Mouse (Mus musculus): ENCODE data around the gene Hsdl1. TPM values are rescaled to one million over a fixed set of nuclear protein-coding genes. Genes with fewer than 3 reads are reported as not detected.
A peak's percentile ranks its signal among the peaks of the same experiment; 100 is the strongest.

Hsdl1 gene
- polyA plus RNA-seq, 1 experiment from 2014 or later, result 176 TPM

- Histone ChIP-seq H3K4me2 (ENCODE audit: low read depth, low read length) (no peak overlapping the region), H3K27ac (ENCODE audit: low read depth, low read length) (no peak overlapping the region), H3K4me3 (ENCODE audit: low read depth, low read length) (no peak overlapping the region), H3K9me3 (ENCODE audit: control insufficient read depth, low read length) (no peaks in the 10 kb centered on the region), H3K4me1 (ENCODE audit: control insufficient read depth, insufficient read depth, low read length) (no peaks in the 10 kb centered on the region), H3K36me3 (ENCODE audit: control insufficient read depth, insufficient read depth, low read length) (no peaks in the 10 kb centered on the region), H3K27me3 (ENCODE audit: control insufficient read depth, insufficient read depth, low read length) (no peaks in the 10 kb centered on the region), H3K9ac (replicated peaks; ENCODE audit: low read depth, low read length) (no peak overlapping the region)
- WGBS, result 86% methylated on average over 14 of the region's 14 CpGs
- no peak for ATAC-seq (ENCODE audit: low read depth)
Observed at GRCm38 (mm10) chr8:119590348-119590747, 15.4 kb upstream of the Hsdl1 start.

GRCm38 (mm10) chr8:119588844-119589243 lies 13.9 kb upstream of the Hsdl1 start:
- H3K9me3 ChIP-seq (ENCODE audit: control insufficient read depth, low read length), result no peaks in the 10 kb centered on the region
- no peak overlapping the region for H3K4me3 ChIP-seq (ENCODE audit: low read depth, low read length)
- no peaks in the 10 kb centered on the region for H3K27me3 ChIP-seq (ENCODE audit: control insufficient read depth, insufficient read depth, low read length)
- ATAC-seq (ENCODE audit: low read depth), result no peak
- no peak overlapping the region for H3K9ac ChIP-seq (replicated peaks; ENCODE audit: low read depth, low read length)
- no peak overlapping the region for H3K27ac ChIP-seq (ENCODE audit: low read depth, low read length)
- no peak overlapping the region for H3K4me2 ChIP-seq (ENCODE audit: low read depth, low read length)
- H3K36me3 ChIP-seq (ENCODE audit: control insufficient read depth, insufficient read depth, low read length), result no peaks in the 10 kb centered on the region
- WGBS, result 25% methylated on average over 10 of the region's 10 CpGs
- H3K4me1 ChIP-seq (ENCODE audit: control insufficient read depth, insufficient read depth, low read length), result no peaks in the 10 kb centered on the region

- no peaks in the 10 kb centered on the region for H3K27me3 ChIP-seq (ENCODE audit: control insufficient read depth, insufficient read depth, low read length)
- H3K9me3 ChIP-seq (ENCODE audit: control insufficient read depth, low read length), result no peaks in the 10 kb centered on the region
- WGBS, result 66% methylated on average over 4 of the region's 4 CpGs
- no peaks in the 10 kb centered on the region for H3K4me1 ChIP-seq (ENCODE audit: control insufficient read depth, insufficient read depth, low read length)
- no peak overlapping the region for H3K4me3 ChIP-seq (ENCODE audit: low read depth, low read length)
- no peak overlapping the region for H3K4me2 ChIP-seq (ENCODE audit: low read depth, low read length)
- H3K9ac ChIP-seq (replicated peaks; ENCODE audit: low read depth, low read length), result no peak overlapping the region
- ATAC-seq (ENCODE audit: low read depth), result no peak
- H3K36me3 ChIP-seq (ENCODE audit: control insufficient read depth, insufficient read depth, low read length), result no peaks in the 10 kb centered on the region
- H3K27ac ChIP-seq (ENCODE audit: low read depth, low read length), result no peak overlapping the region
Observed at GRCm38 (mm10) chr8:119588321-119588720, 13.3 kb upstream of the Hsdl1 start.

GRCm38 (mm10) chr8:119585901-119586300 lies 10.9 kb upstream of the Hsdl1 start:
- H3K36me3 ChIP-seq (ENCODE audit: control insufficient read depth, insufficient read depth, low read length), result no peaks in the 10 kb centered on the region
- no peak overlapping the region for H3K27ac ChIP-seq (ENCODE audit: low read depth, low read length)
- 0 out of 2 replicates have a peak overlapping the region, but pooled peaks have one; percentile 11 for H3K9ac ChIP-seq (replicated peaks; ENCODE audit: low read depth, low read length)
- peak overlapping the region; percentile 42 for H3K4me2 ChIP-seq (ENCODE audit: low read depth, low read length)
- H3K4me1 ChIP-seq (ENCODE audit: control insufficient read depth, insufficient read depth, low read length), result no peaks in the 10 kb centered on the region
- H3K4me3 ChIP-seq (ENCODE audit: low read depth, low read length), result peak overlapping the region; percentile 20; the same call in 1 of the 2 replicates
- H3K27me3 ChIP-seq (ENCODE audit: control insufficient read depth, insufficient read depth, low read length), result no peaks in the 10 kb centered on the region
- whole genome bisulfite sequencing, result 29% methylated on average over 16 of the region's 24 CpGs
- ATAC-seq (ENCODE audit: low read depth), result no peak
- no peaks in the 10 kb centered on the region for H3K9me3 ChIP-seq (ENCODE audit: control insufficient read depth, low read length)

- WGBS, result 81% methylated on average over 5 of the region's 5 CpGs
Observed at GRCm38 (mm10) chr8:119580441-119581161, 5.6 kb upstream of the Hsdl1 start.

GRCm38 (mm10) chr8:119579096-119579495 lies 4.1 kb upstream of the Hsdl1 start:
- no peaks in the 10 kb centered on the region for H3K9me3 ChIP-seq (ENCODE audit: control insufficient read depth, low read length)
- WGBS, result 34% methylated on average over 13 of the region's 13 CpGs
- no peak overlapping the region for H3K4me3 ChIP-seq (ENCODE audit: low read depth, low read length)
- H3K9ac ChIP-seq (replicated peaks; ENCODE audit: low read depth, low read length), result no peak overlapping the region
- H3K4me1 ChIP-seq (ENCODE audit: control insufficient read depth, insufficient read depth, low read length), result peaks cover 6% of the 10 kb centered on the region; the same call in 1 of the 2 replicates
- H3K27ac ChIP-seq (ENCODE audit: low read depth, low read length), result no peak overlapping the region
- H3K36me3 ChIP-seq (ENCODE audit: control insufficient read depth, insufficient read depth, low read length), result no peaks in the 10 kb centered on the region
- H3K4me2 ChIP-seq (ENCODE audit: low read depth, low read length), result no peak overlapping the region
- no peak for ATAC-seq (ENCODE audit: low read depth)
- no peaks in the 10 kb centered on the region for H3K27me3 ChIP-seq (ENCODE audit: control insufficient read depth, insufficient read depth, low read length)

More at GRCm38 (mm10) chr8:119580441-119581161, 5.6 kb upstream of the Hsdl1 start:
- Histone ChIP-seq H3K9ac (replicated peaks; ENCODE audit: low read depth, low read length) (no peak overlapping the region), H3K27ac (ENCODE audit: low read depth, low read length) (no peak overlapping the region), H3K9me3 (ENCODE audit: control insufficient read depth, low read length) (no peaks in the 10 kb centered on the region), H3K4me1 (ENCODE audit: control insufficient read depth, insufficient read depth, low read length) (peaks cover under 1% of the 10 kb centered on the region; the same call in 1 of the 2 replicates), H3K4me2 (ENCODE audit: low read depth, low read length) (no peak overlapping the region), H3K36me3 (ENCODE audit: control insufficient read depth, insufficient read depth, low read length) (no peaks in the 10 kb centered on the region), H3K4me3 (ENCODE audit: low read depth, low read length) (no peak overlapping the region), H3K27me3 (ENCODE audit: control insufficient read depth, insufficient read depth, low read length) (no peaks in the 10 kb centered on the region)
- ATAC-seq (ENCODE audit: low read depth), result no peak

GRCm38 (mm10) chr8:119575366-119575726 lies 363 bp upstream of the Hsdl1 start:
- 2% methylated on average over 16 of the region's 16 CpGs for WGBS

GRCm38 (mm10) chr8:119572411-119572810 lies 2.6 kb downstream of the Hsdl1 start:
- no peak overlapping the region for H3K27ac ChIP-seq (ENCODE audit: low read depth, low read length)
- no peak overlapping the region for H3K9ac ChIP-seq (replicated peaks; ENCODE audit: low read depth, low read length)
- H3K4me1 ChIP-seq (ENCODE audit: control insufficient read depth, insufficient read depth, low read length), result peaks cover 15% of the 10 kb centered on the region
- no peak overlapping the region for H3K4me2 ChIP-seq (ENCODE audit: low read depth, low read length)
- no peak for ATAC-seq (ENCODE audit: low read depth)
- WGBS, result 90% methylated on average over 4 of the region's 4 CpGs
- no peaks in the 10 kb centered on the region for H3K9me3 ChIP-seq (ENCODE audit: control insufficient read depth, low read length)
- no peak overlapping the region for H3K4me3 ChIP-seq (ENCODE audit: low read depth, low read length)
- H3K27me3 ChIP-seq (ENCODE audit: control insufficient read depth, insufficient read depth, low read length), result no peaks in the 10 kb centered on the region
- no peaks in the 10 kb centered on the region for H3K36me3 ChIP-seq (ENCODE audit: control insufficient read depth, insufficient read depth, low read length)

More at GRCm38 (mm10) chr8:119575366-119575726, 363 bp upstream of the Hsdl1 start:
- Histone ChIP-seq H3K4me3 (ENCODE audit: low read depth, low read length) (peak overlapping the region; percentile 94), H3K36me3 (ENCODE audit: control insufficient read depth, insufficient read depth, low read length) (no peaks in the 10 kb centered on the region), H3K27ac (ENCODE audit: low read depth, low read length) (no peak overlapping the region; the same call in 1 of the 2 replicates), H3K4me2 (ENCODE audit: low read depth, low read length) (peak overlapping the region; percentile 84), H3K27me3 (ENCODE audit: control insufficient read depth, insufficient read depth, low read length) (no peaks in the 10 kb centered on the region), H3K4me1 (ENCODE audit: control insufficient read depth, insufficient read depth, low read length) (peaks cover 15% of the 10 kb centered on the region), H3K9ac (replicated peaks; ENCODE audit: low read depth, low read length) (peak overlapping the region; percentile 82), H3K9me3 (ENCODE audit: control insufficient read depth, low read length) (no peaks in the 10 kb centered on the region)
- no peak for ATAC-seq (ENCODE audit: low read depth)

- Histone ChIP-seq H3K27me3 (ENCODE audit: control insufficient read depth, insufficient read depth, low read length) (no peaks in the 10 kb centered on the region), H3K27ac (ENCODE audit: low read depth, low read length) (no peak overlapping the region), H3K4me3 (ENCODE audit: low read depth, low read length) (no peak overlapping the region), H3K36me3 (ENCODE audit: control insufficient read depth, insufficient read depth, low read length) (peaks cover 6% of the 10 kb centered on the region; the same call in 1 of the 2 replicates), H3K9me3 (ENCODE audit: control insufficient read depth, low read length) (no peaks in the 10 kb centered on the region), H3K4me2 (ENCODE audit: low read depth, low read length) (no peak overlapping the region), H3K9ac (replicated peaks; ENCODE audit: low read depth, low read length) (no peak overlapping the region), H3K4me1 (ENCODE audit: control insufficient read depth, insufficient read depth, low read length) (peaks cover 15% of the 10 kb centered on the region)
- no peak for ATAC-seq (ENCODE audit: low read depth)
- WGBS, result 96% methylated on average over 6 of the region's 6 CpGs
Observed at GRCm38 (mm10) chr8:119571135-119571534, 3.8 kb downstream of the Hsdl1 start.
